Mouse (Mus musculus): ENCODE results near the gene Tpbpa. TPM values are rescaled to one million over a fixed set of nuclear protein-coding genes. Genes with fewer than 3 reads are reported as not detected.
"Not testable (repeated sequence)": the region's sequence is repeated elsewhere in the genome, so short reads cannot be mapped to it uniquely, and the experiment has no call there.

Tpbpa gene
- not detected in 2 replicates for polyA plus RNA-seq (2012; rRNA removed)

DNA sequence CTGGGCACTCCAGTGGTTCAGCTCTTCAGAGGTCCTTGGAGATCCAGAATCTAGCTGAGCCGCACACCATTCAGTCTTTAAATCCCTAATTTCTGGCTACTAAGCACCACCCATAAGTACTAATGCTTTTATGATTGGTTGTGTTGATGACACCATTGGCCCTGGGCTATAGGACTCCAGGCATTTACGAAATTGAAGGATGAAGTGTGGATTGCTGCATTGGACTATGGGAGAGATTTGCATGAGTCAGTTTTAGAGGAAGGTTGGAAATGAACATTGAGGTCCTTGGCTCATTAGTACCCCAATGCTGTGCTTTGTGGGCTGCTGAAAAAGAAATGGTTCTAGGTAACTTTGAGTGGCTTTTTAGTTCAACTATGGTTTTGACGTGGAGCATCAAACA lies at the start of gene Tpbpa:
Gene Tpbpa, minus strand, starts transcription at position 101 of the 400 bp plus-strand sequence.
- DNase-seq (ENCODE audit: low read depth): not testable (repeated sequence)

DNA sequence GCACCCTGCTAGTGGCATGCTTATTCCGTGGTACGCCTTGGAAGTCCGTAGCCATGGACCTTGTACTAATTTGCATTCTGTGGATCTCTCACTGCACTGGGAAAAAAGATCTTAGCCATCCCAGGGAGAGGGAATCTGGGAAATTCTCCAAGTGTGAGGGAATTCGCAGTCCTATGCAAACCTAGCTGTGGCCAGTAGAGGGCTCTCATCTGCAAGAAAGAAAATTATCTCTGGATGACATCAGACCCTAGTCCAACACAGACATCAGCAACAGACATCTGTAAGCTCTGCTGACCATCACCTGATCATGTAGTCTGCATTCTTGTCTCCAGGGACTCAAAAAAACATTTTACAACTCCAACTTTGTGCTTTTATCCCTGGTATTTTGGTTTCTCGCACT lies 45.1 kb upstream of the Tpbpa start:
- DNase-seq (ENCODE audit: low read depth): not testable (repeated sequence)

DNA sequence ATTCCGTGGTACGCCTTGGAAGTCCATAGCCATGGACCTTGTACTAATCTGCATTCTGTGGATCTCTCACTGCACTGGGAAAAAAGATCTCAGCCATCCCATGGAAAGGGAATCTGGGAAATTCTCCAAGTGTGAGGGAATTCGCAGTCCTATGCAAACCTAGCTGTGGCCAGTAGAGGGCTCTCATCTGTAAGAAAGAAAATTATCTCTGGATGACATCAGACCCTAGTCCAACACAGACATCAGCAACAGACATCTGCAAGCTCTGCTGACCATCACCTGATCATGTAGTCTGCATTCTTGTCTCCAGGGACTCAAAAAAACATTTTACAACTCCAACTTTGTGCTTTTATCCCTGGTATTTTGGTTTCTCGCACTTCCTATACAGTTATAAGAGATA lies 30.5 kb upstream of the Tpbpa start:
- not testable (repeated sequence) for DNase-seq (ENCODE audit: low read depth)

DNA sequence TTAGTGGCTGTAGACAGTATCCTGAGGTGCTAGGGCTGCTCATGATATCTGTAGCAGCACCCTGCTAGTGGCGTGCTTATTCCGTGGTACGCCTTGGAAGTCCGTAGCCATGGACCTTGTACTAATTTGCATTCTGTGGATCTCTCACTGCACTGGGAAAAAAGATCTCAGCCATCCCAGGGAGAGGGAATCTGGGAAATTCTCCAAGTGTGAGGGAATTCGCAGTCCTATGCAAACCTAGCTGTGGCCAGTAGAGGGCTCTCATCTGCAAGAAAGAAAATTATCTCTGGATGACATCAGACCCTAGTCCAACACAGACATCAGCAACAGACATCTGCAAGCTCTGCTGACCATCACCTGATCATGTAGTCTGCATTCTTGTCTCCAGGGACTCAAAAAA lies 22.2 kb upstream of the Tpbpa start:
- not testable (repeated sequence) for DNase-seq (ENCODE audit: low read depth)

DNA sequence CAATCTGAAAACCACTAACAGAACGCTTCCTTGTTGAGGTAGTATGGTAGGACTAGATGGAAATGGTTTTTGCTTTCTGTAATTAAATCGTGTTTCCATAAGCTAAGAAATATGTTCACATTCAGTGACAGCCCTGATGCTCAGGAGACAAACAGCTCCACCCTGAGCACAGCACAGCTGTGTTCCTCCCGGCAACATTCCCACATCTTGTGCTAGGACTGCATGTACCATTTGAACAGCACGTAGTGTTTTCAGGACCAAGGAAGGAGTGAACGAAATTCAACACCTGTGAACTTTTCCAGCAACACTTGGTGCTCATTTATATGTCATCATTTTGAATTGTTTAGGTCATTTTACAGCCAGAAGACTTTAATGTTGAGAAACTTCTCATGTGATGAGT lies 19.9 kb upstream of the Tpbpa start:
- DNase-seq (ENCODE audit: low read depth): no peak

DNA sequence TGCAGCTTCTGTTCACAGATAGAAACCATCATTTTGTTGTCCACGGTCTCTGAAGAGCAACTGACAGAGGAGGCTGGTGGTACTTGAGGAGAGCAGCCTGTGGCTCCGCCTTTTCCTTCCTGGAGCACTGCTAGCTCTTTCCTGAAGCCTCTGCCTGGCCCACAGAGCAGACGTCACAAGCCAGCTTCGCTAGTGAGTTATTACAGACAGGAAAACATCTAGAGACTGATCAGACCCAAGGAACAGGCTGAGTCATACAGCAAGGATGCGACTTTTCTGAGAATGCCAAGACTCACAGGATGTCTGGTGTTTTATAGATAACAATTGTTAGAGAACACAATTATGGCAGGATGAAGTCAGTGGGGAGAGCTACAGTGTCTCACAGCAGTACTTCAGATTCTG lies 5.3 kb downstream of the Tpbpa start, which contains the start of the genes Gm49391 and Ctla2a:
Gene Gm49391, minus strand, starts transcription at position 72 of the 402 bp plus-strand sequence.
Gene Ctla2a, minus strand, starts transcription at position 126 of the 402 bp plus-strand sequence.
- no peak for DNase-seq (ENCODE audit: low read depth)

DNA sequence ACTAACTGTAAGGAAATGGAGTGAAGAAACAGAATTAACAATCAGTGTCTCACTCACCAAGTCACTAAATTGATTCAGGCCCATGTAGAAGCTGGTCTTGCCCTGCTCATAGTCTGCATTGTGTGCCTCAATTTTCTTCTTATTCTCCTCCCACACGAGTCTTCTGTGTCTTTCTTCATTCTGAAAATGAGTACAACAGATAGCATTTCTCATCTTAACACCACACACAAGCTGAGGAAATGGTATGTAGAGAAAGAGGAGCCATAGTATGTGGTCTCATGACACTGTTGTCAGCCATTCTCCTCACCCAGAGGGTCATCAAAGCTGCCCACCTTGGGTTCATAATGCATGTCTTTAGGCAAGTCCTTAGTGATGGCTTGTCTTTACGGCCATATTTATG lies 6.3 kb downstream of the Tpbpa start, which contains the start of gene Gm49393:
Gene Gm49393, minus strand, starts transcription at position 101 of the 400 bp plus-strand sequence.
- not testable (repeated sequence) for DNase-seq (ENCODE audit: low read depth)

DNA sequence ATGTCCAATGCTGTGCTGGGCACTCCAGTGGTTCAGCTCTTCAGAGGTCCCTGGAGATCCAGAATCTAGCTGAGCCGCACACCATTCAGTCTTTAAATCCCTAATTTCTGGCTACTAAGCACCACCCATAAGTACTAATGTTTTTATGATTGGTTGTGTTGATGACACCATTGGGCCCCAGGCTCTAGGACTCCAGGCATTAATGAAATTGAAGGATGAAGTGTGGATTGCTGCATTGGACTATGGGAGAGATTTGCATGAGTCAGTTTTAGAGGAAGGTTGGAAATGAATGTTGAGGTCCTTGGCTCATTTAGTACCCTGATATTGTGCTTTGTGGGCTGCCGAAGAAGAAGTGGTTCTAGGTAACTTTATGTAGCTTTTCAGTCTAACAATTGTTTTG lies 37.0 kb downstream of the Tpbpa start, which contains the start of gene Tpbpb:
Gene Tpbpb, minus strand, starts transcription at position 101 of the 400 bp plus-strand sequence.
- DNase-seq (ENCODE audit: low read depth): not testable (repeated sequence)

DNA sequence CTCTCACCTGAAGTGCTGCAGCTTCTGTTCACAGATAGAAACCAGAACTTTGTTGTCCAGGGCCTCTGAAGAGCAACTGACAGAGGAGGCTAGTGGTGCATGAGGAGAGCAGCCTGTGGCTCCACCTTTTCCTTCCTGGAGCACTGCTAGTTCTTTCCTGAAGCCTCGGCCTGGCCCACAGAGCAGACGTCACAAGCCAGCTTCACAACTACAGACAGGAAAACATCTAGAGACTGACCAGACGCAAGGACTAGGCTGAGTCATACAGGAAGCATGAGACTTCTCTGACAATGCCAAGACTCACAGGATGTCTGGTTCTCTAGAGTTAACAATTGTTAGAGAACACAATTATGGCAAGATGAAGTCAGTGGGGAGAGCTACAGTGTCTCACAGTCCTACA lies 44.5 kb downstream of the Tpbpa start, which contains the start of gene Ctla2b:
Gene Ctla2b, minus strand, starts transcription at position 120 of the 400 bp plus-strand sequence.
- no peak for DNase-seq (ENCODE audit: low read depth)

DNA sequence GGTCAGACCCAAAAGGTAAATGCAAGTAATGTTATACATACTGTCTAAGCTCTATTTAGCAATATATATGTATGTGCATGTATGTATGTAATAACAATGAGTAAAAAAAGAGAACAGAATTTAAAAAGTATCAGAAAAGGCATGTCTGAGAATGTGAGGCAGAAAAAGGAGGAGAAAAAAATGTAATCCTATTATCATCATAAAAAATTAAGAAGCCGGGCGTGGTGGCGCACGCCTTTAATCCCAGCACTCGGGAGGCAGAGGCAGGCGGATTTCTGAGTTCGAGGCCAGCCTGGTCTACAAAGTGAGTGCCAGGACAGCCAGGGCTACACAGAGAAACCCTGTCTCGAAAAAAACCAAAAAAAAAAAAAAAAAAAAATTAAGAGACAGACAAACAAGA lies 45.0 kb downstream of the Tpbpa start, which contains the start of gene Gm49392:
Gene Gm49392, minus strand, starts transcription at position 101 of the 400 bp plus-strand sequence.
- DNase-seq (ENCODE audit: low read depth): not testable (repeated sequence)

DNA sequence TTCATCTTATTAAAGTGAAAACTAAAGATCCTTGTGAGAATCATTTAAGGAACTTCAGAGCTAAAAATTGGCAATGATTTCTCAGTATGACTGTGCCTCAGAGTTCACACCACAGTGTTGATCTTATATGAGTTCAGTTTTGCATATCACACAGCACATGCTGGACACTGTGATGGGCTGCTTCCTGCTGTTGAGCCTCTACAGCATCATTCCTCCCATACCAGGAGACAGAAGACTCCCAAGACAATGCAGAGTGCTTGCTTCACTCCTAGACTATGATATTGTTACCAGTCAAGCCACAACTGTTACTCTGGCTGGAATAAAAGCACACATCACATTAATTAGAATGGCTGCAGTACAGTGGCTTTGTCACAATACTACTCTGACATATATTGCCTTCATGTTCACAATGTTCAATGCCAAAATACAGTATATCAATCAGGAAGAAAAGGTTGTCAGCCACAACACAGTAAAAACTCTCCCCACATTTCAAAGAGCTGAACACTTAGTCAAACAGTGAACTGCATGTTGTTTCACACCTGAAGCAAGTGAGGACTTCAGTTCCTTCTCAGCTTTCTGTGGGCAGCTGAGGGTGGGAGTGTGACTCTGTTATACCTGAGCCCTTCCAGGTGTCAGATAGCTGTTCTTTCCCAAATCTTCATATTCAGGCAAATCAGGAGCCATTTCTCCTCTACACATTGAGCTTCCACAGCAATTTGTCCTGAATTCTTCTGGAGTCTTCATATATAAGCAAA lies 46.2 kb downstream of the Tpbpa start:
- DNase-seq (ENCODE audit: low read depth): no peak

DNA sequence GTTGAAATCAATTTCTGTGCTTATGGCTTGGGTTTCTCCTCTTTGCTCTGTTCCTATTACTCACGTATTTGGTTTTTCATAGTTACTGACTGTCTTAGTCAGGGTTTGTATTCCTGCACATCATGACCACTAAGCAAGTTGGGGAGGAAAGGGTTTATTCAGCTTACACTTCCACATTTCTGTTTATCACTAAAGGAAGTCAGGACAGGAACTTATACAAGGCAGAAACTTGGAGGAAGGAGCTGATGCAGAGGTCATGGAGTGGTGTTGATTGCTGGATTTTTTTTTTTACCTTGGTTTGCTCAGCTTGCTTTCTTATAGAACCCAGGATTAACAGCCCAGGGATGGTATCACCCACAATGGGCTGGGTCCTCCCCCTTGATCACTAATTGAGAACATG lies 49.5 kb downstream of the Tpbpa start:
- no peak for DNase-seq (ENCODE audit: low read depth)

Other genes with a start within 250 kb of the Tpbpa start
- not detected in 2 replicates for gene BC051665, start 155.6 kb downstream of the Tpbpa start, polyA plus RNA-seq (2012; rRNA removed)
- gene Ctsll3, start 139.1 kb downstream of the Tpbpa start, polyA plus RNA-seq (2012; rRNA removed): not detected in 2 replicates
- gene 4930486L24Rik, start 77.5 kb downstream of the Tpbpa start, polyA plus RNA-seq (2012; rRNA removed): 0.27 and 0.59 TPM in 2 replicates
- 0.20 and 0.23 TPM in 2 replicates for gene Gm49392, start 45.1 kb downstream of the Tpbpa start, polyA plus RNA-seq (2012; rRNA removed)
- 2.3 and 2.5 TPM in 2 replicates for gene Ctla2b, start 44.5 kb downstream of the Tpbpa start, polyA plus RNA-seq (2012; rRNA removed)
- gene Tpbpb, start 37.1 kb downstream of the Tpbpa start, polyA plus RNA-seq (2012; rRNA removed): not detected in 2 replicates
- not detected in 2 replicates for gene Gm49393, start 6.4 kb downstream of the Tpbpa start, polyA plus RNA-seq (2012; rRNA removed)
- 2.0 and 2.4 TPM in 2 replicates for gene Gm49391, start 5.4 kb downstream of the Tpbpa start, polyA plus RNA-seq (2012; rRNA removed)
- gene Ctla2a, start 5.4 kb downstream of the Tpbpa start, polyA plus RNA-seq (2012; rRNA removed): 12.2 and 18.5 TPM in 2 replicates
- not detected in 2 replicates for gene Ctsj, start 64.0 kb upstream of the Tpbpa start, polyA plus RNA-seq (2012; rRNA removed)
- not detected in 2 replicates for gene Ctsq, start 98.6 kb upstream of the Tpbpa start, polyA plus RNA-seq (2012; rRNA removed)
- not detected in 2 replicates for gene Ctsr, start 222.3 kb upstream of the Tpbpa start, polyA plus RNA-seq (2012; rRNA removed)